Mouse (Mus musculus) olfactory bulb, adult 2 months (tissue): ENCODE data around the gene Tmem108. TPM values are rescaled to one million over a fixed set of nuclear protein-coding genes. Genes with fewer than 3 reads are reported as not detected.

Source experiments
- H3K27ac ChIP-seq: fragments of 200-500 bp; 2 replicates; pipeline ENCODE4 v1.5.1; 2012; ENCODE audit warnings: low read depth, low read length; ENCODE audit not compliant: insufficient read depth
- H3K4me1 ChIP-seq: fragments of 200-500 bp; 2 replicates; pipeline ENCODE4 v1.6.1; 2012; ENCODE audit warnings: low read length; ENCODE audit not compliant: control insufficient read depth, insufficient read depth
- H3K4me3 ChIP-seq: fragments of 200-500 bp; 2 replicates; pipeline ENCODE4 v1.5.1; 2012; ENCODE audit warnings: mild to moderate bottlenecking, low read depth, low read length, moderate library complexity; ENCODE audit not compliant: insufficient read depth
- CTCF ChIP-seq: fragments of 200-500 bp; IDR thresholded peaks from 2 replicates; pipeline ENCODE4 v1.5.1; 2012; ENCODE audit warnings: low read depth, mild to moderate bottlenecking, low read length, moderate library complexity; ENCODE audit not compliant: insufficient read depth
- POLR2A ChIP-seq: fragments of 200-500 bp; IDR thresholded peaks from 2 replicates; pipeline ENCODE4 v1.6.1; 2012; ENCODE audit warnings: mild to moderate bottlenecking, low read depth, low read length, moderate library complexity; ENCODE audit not compliant: insufficient read depth
- WGBS: fragments of 180-500 bp; shearing (Covaris S2); methylation state at CpG from one replicate; pipeline ENCODE4 v1.1.7; 2018; 5-methylcytosine and 5-hydroxymethylcytosine counted together
- polyA plus RNA-seq: library from polyadenylated mRNA; stranded (reverse); fragments of >200 nt; gene quantifications from 2 replicates; pipeline ENCODE4 v1.2.4, GENCODE M21; 2012; ENCODE audit warnings: low replicate concordance; ENCODE audit not compliant: missing spikeins, insufficient read depth, insufficient read length

Tmem108 gene
- polyA plus RNA-seq, 1 experiment, result not detected

DNA sequence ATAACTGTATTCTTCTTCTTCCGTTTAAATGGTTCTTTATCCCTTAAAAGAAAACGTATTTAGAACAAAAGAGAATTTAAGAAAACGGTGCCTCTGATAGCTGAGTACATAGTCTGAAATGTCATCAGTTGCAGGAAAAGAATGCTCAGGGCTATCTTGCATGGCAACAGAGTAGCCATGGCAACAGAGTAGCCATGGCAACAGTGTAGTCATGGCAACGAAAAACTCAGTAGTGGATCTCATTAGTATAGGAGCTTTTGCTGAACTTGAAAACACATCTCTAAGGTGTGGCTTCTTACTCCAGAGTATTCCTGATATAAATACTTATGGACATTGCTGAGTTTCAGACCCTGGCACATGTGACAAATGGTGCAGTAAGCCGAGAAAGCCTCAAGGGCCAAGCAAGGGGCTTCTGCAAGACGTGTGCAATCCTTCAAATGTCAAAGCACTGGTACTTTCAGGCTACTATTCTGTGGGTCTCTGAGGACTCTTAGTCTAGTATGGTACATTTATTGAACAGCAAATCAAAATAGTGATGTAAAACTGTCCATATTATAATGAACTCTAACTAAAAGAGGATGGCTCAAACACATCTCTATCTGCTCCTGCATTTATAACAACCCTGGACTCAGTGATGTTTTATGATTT lies 166.3 kb downstream of the Tmem108 start:
- Histone ChIP-seq H3K27ac (no peak overlapping the region), H3K4me1 (peaks cover 6% of the 10 kb centered on the region; the same call in 1 of the 2 replicates), H3K4me3 (no peak overlapping the region)
- 25% methylated on average over 6 of the region's 6 CpGs for WGBS
- no peak for TF ChIP-seq CTCF
- TF ChIP-seq POLR2A, result no peak

DNA sequence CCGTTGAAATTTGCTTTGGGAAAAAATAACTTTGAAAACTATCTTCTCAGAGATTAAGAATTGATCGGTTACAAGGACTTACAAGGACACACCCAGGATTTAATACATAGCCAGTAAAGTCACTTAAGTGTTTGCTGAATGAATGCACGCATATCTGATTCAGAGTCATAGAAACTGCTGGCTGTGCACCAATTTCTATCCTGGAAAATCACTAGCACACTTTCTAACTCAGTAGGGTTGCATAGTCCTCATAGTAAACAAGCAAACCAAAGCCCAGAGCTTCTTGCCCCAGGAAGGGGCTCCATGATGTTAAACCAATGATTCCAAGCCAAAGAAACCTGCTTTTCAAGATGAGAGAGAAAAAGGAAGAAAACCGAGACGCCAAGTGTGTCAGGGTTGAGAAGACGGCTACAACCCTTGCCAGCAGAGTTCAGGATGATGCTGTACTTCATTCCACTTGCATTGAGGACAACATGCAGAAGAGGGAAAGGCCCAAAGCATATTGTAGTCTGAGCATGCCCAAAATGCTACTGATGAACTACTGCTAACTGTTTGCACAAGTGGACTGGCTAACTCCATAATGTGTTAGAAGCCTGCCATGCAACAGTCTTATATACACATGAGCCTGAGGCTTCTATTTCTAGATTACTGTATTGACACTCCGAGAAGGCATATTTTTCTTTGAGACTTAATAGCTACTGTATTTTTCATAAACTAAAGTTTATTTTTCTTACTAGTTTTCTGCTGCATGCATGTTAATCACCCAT lies 167.0 kb downstream of the Tmem108 start:
- H3K4me1 ChIP-seq, result peaks cover 6% of the 10 kb centered on the region; the same call in 1 of the 2 replicates
- no peak overlapping the region for H3K4me3 ChIP-seq
- peak overlapping the region; percentile 88 for H3K27ac ChIP-seq
- no peak for TF ChIP-seq POLR2A
- TF ChIP-seq CTCF, result no peak
- WGBS, result 48% methylated on average over 7 of the region's 7 CpGs

DNA sequence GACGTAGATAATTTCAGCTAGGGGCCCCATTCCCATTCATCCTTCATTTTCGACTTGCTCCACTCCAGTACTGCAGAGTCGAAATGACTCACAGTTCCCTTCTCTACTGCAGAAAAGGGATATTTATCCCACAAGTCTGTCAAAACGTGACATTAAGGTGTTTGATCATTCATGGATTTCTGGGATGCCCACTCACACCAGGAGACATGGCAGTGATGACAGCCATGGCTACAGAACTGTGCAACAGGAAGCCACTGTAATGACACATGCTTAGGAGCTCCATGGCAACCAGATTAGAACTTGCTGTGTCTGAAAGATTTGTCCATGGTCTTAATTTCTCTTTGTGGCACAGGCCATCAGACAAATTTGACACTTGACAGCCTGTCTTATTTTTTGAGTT lies 168.6 kb downstream of the Tmem108 start:
- Histone ChIP-seq H3K4me3 (no peak overlapping the region), H3K27ac (no peak overlapping the region), H3K4me1 (peaks cover 6% of the 10 kb centered on the region; the same call in 1 of the 2 replicates)
- 59% methylated on average over 4 of the region's 4 CpGs for WGBS
- TF ChIP-seq POLR2A (no peak), CTCF (no peak)

DNA sequence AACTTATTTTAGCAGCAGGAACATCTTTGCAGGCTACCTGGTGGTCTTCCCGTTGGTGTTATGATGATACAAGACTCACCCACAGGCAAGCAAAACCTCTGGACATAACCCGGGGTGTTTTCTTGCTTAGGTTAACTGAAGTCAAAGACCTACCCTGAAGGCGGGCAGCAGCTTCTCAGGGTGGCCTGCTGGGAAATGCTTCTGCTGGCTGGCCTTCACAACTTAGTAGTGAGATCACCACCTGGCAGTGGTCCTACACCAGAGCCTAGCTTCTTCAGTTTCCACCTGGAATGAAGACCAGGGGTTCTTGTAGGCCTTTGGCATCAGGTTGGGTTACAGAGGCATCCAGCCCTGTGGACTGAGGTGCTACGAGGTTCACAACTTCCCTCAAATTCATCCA lies 169.7 kb downstream of the Tmem108 start:
- TF ChIP-seq CTCF, result no peak
- TF ChIP-seq POLR2A, result no peak
- H3K4me1 ChIP-seq, result peaks cover 6% of the 10 kb centered on the region; the same call in 1 of the 2 replicates
- WGBS, result 92% methylated on average over 4 of the region's 4 CpGs
- H3K4me3 ChIP-seq, result no peak overlapping the region
- H3K27ac ChIP-seq, result no peak overlapping the region

DNA sequence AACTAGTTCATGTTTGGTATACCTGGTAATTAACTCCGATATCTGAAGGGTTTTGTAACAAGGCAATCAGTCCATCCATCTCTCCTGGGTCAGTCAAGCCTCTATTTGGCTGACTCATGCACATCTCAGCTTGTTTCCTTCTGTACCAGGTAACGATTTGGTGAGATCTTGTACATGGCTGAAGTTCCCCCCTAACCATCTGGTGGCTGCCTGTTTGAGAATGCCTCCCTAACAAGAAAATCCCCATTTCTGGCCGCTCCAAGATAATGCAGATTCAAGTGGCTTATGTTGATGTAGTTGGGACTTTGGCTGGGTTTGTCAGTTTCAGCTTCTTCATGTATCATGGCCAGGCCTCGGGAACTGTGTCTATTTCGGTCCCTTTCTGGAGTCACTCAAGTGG lies 170.8 kb downstream of the Tmem108 start:
- peaks cover 6% of the 10 kb centered on the region; the same call in 1 of the 2 replicates for H3K4me1 ChIP-seq
- no peak overlapping the region for H3K27ac ChIP-seq
- TF ChIP-seq POLR2A, result no peak
- TF ChIP-seq CTCF, result no peak
- H3K4me3 ChIP-seq, result no peak overlapping the region
- 94% methylated on average over 5 of the region's 5 CpGs for WGBS

DNA sequence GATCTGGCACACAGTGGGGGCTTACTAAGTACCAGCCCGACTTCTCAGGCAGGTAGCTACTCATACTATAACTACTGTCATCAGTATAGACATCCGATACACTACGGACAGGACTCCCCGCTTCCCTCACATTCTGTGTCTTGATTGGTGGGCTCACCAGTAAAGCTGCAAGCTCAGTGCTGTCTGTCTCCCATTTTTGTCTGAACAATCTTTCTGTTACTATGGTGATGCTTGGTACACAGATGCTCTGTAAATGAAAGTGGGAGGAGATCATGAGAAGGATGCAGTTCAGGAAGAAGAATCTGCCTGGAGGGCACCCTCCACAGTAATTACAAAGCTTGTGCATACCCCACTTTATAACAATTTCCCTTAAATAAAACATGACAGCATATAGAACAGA lies 176.8 kb downstream of the Tmem108 start:
- no peak overlapping the region for H3K27ac ChIP-seq
- TF ChIP-seq POLR2A, result no peak
- TF ChIP-seq CTCF, result no peak
- no peak overlapping the region for H3K4me3 ChIP-seq
- WGBS, result 72% methylated on average over 4 of the region's 4 CpGs
- H3K4me1 ChIP-seq, result 0 out of 2 replicates have a peak, but pooled peaks cover 2% of the 10 kb centered on the region

DNA sequence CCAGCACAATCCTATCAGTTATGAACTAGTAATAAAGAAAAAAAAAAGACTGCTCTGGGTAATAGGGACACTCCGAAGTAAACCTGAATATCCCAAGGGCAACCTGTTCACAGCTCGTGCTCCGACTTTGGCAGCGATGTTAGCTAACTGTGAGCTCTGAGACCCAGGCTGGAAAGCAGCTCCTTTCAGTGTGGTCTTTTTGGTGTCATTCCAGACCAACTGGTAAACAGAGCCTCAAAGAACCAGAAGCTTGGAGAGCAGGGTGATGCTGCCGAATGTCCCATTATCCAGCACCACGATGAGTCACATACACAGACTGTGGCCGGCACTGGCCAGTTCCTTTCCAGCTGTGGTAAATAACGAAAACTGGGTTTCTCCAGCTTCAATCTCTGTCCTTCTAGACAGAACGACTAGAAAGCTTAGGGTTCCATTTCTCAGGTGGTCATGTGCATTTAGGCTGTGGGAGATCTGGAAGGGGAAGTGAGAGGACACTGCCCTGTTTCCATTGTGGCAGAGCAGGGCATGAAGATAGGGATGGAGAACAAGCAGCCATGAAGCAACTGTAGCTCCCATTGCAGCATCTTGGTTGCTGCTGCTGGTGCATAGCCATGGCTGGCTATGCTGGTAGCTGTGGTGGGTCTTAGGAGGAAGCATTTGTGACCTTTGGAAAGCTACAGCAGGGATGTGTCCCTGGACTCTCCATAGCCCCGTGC lies 179.2 kb downstream of the Tmem108 start:
- Histone ChIP-seq H3K4me3 (no peak overlapping the region), H3K27ac (no peak overlapping the region), H3K4me1 (0 out of 2 replicates have a peak, but pooled peaks cover 5% of the 10 kb centered on the region)
- TF ChIP-seq POLR2A, result no peak
- TF ChIP-seq CTCF, result no peak
- 72% methylated on average over 10 of the region's 10 CpGs for WGBS

DNA sequence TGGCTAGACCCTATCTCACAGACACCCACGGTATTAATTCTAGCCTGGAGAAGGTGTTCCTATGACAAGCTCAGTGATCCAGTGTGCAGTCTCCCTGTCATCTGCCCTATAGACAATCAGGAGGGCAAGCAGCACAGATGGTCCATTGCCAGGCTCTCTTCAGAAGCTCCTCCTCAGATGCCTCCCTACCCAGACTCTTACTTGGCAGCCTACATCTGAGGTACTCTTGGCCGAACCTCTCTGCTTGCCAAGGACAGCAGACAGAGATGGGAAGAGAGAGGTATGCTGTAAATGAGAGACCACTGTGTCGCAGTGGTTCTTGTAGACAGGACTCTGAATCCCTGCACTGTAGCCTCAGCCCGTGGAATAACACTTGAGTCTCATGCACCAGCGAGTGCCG lies 181.0 kb downstream of the Tmem108 start:
- Histone ChIP-seq H3K4me1 (0 out of 2 replicates have a peak, but pooled peaks cover 5% of the 10 kb centered on the region), H3K4me3 (no peak overlapping the region), H3K27ac (no peak overlapping the region)
- TF ChIP-seq POLR2A (no peak), CTCF (no peak)
- WGBS, result 95% methylated on average over 6 of the region's 6 CpGs
